Mouse (Mus musculus) v-Abl transformed pro-B cells (cell line): ENCODE measurements around the gene Tcp11.

ENCODE experiments used
- in situ Hi-C, 2 experiments: fragments of 400-800 bp; cut with MboI; formaldehyde crosslinking; loops; one replicate each; pipeline ENCODE4 v1.15.1; 2025; ENCODE audit not compliant: unreplicated experiment in 2 of 2

Gene Tcp11

GRCm38 (mm10) chr17:28087430-28087829 is 7.0 kb upstream of the Tcp11 start:
- in situ Hi-C loops: loop anchor here (10.0 to 25.0 kb wide), 3 partner anchors 217 to 450 kb away; partner anchors contain the start of genes Armc12 (in 1 of the 2) and Clpsl2 (in 1 of the 2)

- in situ Hi-C loops: loop anchor here (5.0 to 25.0 kb wide), 4 partner anchors 77 to 452 kb away; partner anchors contain the start of genes Armc12 (in 1 of the 2) and Clpsl2 (in 1 of the 2)
These were observed 4.5 kb upstream of the Tcp11 start for GRCm38 (mm10) chr17:28084964-28085363.

- in situ Hi-C loops: loop anchor here (5.0 to 25.0 kb wide), 4 partner anchors 78 to 453 kb away; partner anchors contain the start of genes Armc12 (in 1 of the 2) and Clpsl2 (in 1 of the 2)
These were observed 4.0 kb upstream of the Tcp11 start for GRCm38 (mm10) chr17:28084395-28084905.

GRCm38 (mm10) chr17:28082863-28083262 is 2.4 kb upstream of the Tcp11 start:
- in situ Hi-C loops: loop anchor here (5.0 to 25.0 kb wide), 4 partner anchors 79 to 454 kb away; partner anchors contain the start of genes Armc12 (in 1 of the 2) and Clpsl2 (in 1 of the 2)

GRCm38 (mm10) chr17:28081856-28082255 is 1.4 kb upstream of the Tcp11 start:
- in situ Hi-C loops: loop anchor here (5.0 to 25.0 kb wide), 4 partner anchors 80 to 455 kb away; partner anchors contain the start of genes Armc12 (in 1 of the 2) and Clpsl2 (in 1 of the 2)

GRCm38 (mm10) chr17:28081385-28081784 is 946 bp upstream of the Tcp11 start:
- in situ Hi-C loops: loop anchor here (5.0 to 25.0 kb wide), 4 partner anchors 81 to 456 kb away; partner anchors contain the start of genes Armc12 (in 1 of the 2) and Clpsl2 (in 1 of the 2)

- in situ Hi-C loops: loop anchor here (5.0 to 25.0 kb wide), 4 partner anchors 82 to 457 kb away; partner anchors contain the start of genes Armc12 (in 1 of the 2) and Clpsl2 (in 1 of the 2)
These were observed 352 bp upstream of the Tcp11 start for GRCm38 (mm10) chr17:28080817-28081165.

- in situ Hi-C loops: loop anchor here (5.0 to 25.0 kb wide), 6 partner anchors 83 to 458 kb away; partner anchors contain the start of genes Anks1 (in 1 of the 2), Armc12 (in 1 of the 2), Clpsl2 (in 1 of the 2) and Taf11 (in 1 of the 2)
These were observed 821 bp downstream of the Tcp11 start for GRCm38 (mm10) chr17:28079618-28080017.

- in situ Hi-C loops: loop anchor here (5.0 to 25.0 kb wide), 3 partner anchors 91 to 459 kb away; partner anchors contain the start of genes Anks1 (in 1 of the 2), Armc12 (in 1 of the 2), Clpsl2 (in 1 of the 2) and Taf11 (in 1 of the 2)
These were observed 2.4 kb downstream of the Tcp11 start for GRCm38 (mm10) chr17:28078028-28078427.

GRCm38 (mm10) chr17:28074486-28074885 is 6.0 kb downstream of the Tcp11 start:
- in situ Hi-C loops: loop anchor here in 1 of 2 experiments (10.0 kb wide), 1 partner anchor 170 kb away; the partner anchor contains the start of genes Anks1 and Taf11

GRCm38 (mm10) chr17:28072730-28073129 is 7.7 kb downstream of the Tcp11 start:
- in situ Hi-C loops: loop anchor here in 1 of 2 experiments (10.0 kb wide), 1 partner anchor 168 kb away; the partner anchor contains the start of genes Anks1 and Taf11

GRCm38 (mm10) chr17:28070256-28070655 is 10.2 kb downstream of the Tcp11 start:
- in situ Hi-C loops: loop anchor here in 1 of 2 experiments (10.0 kb wide), 1 partner anchor 165 kb away; the partner anchor contains the start of genes Anks1 and Taf11

GRCm38 (mm10) chr17:28069446-28069845 is 11.0 kb downstream of the Tcp11 start:
- in situ Hi-C loops: no loop called here

- in situ Hi-C loops: no loop called here
These were observed 13.1 kb downstream of the Tcp11 start for GRCm38 (mm10) chr17:28067303-28067702.

- in situ Hi-C loops: no loop called here
These were observed 17.3 kb downstream of the Tcp11 start for GRCm38 (mm10) chr17:28063163-28063562.

GRCm38 (mm10) chr17:28062710-28063109 is 17.7 kb downstream of the Tcp11 start:
- in situ Hi-C loops: no loop called here

GRCm38 (mm10) chr17:28061472-28061871 is 19.0 kb downstream of the Tcp11 start:
- in situ Hi-C loops: no loop called here

GRCm38 (mm10) chr17:28060681-28061080 is 19.8 kb downstream of the Tcp11 start:
- in situ Hi-C loops: no loop called here

GRCm38 (mm10) chr17:28058346-28058745 is 22.1 kb downstream of the Tcp11 start:
- in situ Hi-C loops: no loop called here

- in situ Hi-C loops: no loop called here
These were observed 28.1 kb downstream of the Tcp11 start for GRCm38 (mm10) chr17:28052293-28052863.

GRCm38 (mm10) chr17:28050210-28050609 is 30.2 kb downstream of the Tcp11 start:
- in situ Hi-C loops: no loop called here
